Mouse (Mus musculus) adrenal gland, postnatal 25 days (tissue): ENCODE results near the gene Tspan18. TPM values are rescaled to one million over a fixed set of nuclear protein-coding genes. Genes with fewer than 3 reads are reported as not detected.

Source experiments
- DNase-seq: peaks from one replicate; pipeline ENCODE4 v3.0.0; 2021; ENCODE audit warnings: mixed read lengths
- long read RNA-seq: library from polyadenylated mRNA; stranded (forward); transcript quantifications from one replicate; pipeline ENCODE4 v2.0.0, GENCODE M21; 2021
- total RNA-seq: library from RNA; stranded (reverse); gene quantifications from 2 replicates; pipeline ENCODE4 v1.2.3, GENCODE M21; 2021

The Tspan18 gene
- total RNA-seq, result 55.1 TPM in 2 replicates
- long read RNA-seq, transcript Tspan18-202 (10 exons, 3,751 nt), result major isoform, 11 of 37 reads
- long read RNA-seq, transcript Tspan18-203 (3 exons, 674 nt), result minor isoform, 8 of 37 reads
- long read RNA-seq, partial matches to known transcripts, result 2 of 37 reads
- long read RNA-seq, other reads (novel, unspliced or antisense), result 16 of 37 reads

GRCm38 (mm10) chr2:93333817-93334731 is at the start of gene Tspan18:
Tspan18 (minus strand) TSS chr2:93334505.
- DNase-seq, result peak; percentile 89

- no peak for DNase-seq
Observed at GRCm38 (mm10) chr2:93383831-93384230, 49.5 kb upstream of the Tspan18 start.

DNA sequence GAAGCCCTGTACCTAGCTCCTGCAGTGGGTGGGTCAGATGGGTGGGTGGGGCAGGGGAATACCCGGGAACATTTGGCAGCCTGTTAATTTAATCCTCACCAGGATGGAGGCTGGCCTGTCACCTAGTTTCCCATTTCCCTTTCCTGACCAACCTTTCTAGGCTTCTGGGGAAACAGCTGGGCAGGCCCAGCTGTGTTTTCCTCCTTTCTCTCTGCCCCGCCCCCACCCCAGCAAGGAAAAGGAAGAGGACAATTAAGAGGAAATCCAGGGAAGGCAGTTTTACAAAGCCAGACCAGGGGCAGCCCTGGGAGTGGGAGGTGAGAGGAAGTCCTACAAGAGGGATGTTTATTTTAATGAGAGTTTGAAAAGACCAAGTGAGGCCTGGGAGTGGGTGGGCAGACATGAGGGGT is 46.4 kb upstream of the Tspan18 start:
- no peak for DNase-seq

GRCm38 (mm10) chr2:93377797-93378196 is 43.5 kb upstream of the Tspan18 start:
- DNase-seq, result no peak

DNA sequence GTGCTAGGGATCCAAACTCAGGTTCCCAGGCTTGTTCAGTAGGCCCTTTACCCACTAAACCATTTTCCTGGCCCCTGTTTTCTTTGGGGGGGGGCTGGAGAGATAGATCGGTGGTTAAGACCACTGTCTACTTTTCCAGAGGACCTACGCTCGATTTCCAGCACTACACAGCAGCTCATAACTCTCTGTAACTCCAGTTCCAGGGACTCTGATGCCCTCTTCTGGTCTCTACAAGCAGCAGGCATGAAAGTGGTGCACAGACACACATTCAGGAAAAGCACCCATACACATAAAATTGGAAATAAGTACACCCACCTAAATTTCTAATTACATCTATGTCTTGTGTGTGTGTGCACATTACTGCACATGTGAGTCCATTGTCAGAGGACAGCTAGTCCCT is 42.9 kb upstream of the Tspan18 start:
- no peak for DNase-seq

GRCm38 (mm10) chr2:93372872-93373271 is 38.6 kb upstream of the Tspan18 start:
- DNase-seq, result no peak

DNA sequence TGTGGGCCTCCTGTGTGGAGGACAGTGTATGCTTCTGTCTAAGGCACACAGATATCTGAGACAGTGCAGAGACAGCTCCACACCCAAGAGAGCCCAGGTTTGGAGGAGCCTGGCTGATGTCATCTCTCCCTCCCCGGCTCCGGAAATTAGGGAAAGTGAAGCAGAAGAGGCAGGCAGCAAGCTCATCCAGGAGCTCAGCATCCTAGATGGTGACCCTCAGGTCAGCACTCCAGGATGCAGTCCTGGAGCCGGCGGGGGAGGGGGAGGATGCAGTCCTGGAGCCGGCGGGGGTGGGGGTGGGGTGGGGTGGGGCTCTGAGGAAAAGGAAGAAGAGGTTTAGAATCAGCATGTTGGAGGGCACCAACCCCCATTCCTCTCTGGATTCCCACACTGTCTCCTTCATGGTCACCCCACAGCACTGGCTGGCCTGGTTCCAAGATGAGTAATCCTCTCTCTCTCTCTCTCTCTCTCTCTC is 37.8 kb upstream of the Tspan18 start:
- DNase-seq, result peak; percentile 59

- DNase-seq, result no peak
Observed at GRCm38 (mm10) chr2:93368954-93369353, 34.6 kb upstream of the Tspan18 start.

GRCm38 (mm10) chr2:93367962-93368361 is 33.7 kb upstream of the Tspan18 start:
- DNase-seq, result no peak

GRCm38 (mm10) chr2:93365411-93365810 is 31.1 kb upstream of the Tspan18 start:
- DNase-seq, result no peak

DNA sequence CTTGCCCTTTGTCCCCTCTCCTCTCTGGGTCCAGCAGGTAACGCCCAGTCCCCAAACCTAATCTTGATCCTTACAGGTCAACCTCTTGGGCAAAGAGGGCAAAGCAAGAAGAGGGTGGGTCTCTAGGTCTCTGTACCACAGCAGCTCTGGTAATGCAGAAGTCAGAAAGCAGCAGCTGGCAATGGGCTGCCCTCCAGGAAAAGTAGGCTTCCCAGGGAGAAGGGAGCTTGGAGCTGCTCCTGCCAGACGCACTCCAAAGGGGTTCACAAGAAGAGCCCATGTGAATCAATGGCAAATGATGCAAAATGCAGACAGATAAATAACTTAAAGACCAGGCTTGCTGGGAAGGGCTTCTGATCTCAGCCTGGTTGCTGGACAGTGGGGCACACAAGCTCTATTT is 30.6 kb upstream of the Tspan18 start:
- DNase-seq, result no peak

GRCm38 (mm10) chr2:93361454-93361853 is 27.1 kb upstream of the Tspan18 start:
- DNase-seq, result no peak

GRCm38 (mm10) chr2:93360310-93360709 is 26.0 kb upstream of the Tspan18 start:
- DNase-seq, result no peak

- DNase-seq, result no peak
Observed at GRCm38 (mm10) chr2:93357391-93357790, 23.1 kb upstream of the Tspan18 start.

DNA sequence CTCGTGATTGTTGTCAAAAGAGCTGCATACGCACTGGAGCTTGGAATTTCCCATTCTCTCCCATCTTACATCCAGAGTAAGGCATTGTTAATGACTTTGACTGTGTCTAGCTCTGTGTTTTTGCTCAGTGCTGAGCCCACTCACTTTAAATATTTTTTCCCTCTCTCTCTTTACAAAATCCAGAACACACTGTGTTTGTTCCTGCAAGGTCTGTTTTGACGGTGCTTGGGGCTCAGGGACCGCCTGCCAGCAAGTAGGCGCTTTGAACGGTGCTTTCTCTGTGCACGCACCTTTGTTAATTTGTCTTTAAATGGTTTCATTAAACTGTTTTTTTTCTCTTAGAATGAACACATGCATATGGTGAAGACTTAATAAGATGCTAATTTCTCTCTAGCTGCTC is 21.5 kb upstream of the Tspan18 start:
- DNase-seq, result no peak

DNA sequence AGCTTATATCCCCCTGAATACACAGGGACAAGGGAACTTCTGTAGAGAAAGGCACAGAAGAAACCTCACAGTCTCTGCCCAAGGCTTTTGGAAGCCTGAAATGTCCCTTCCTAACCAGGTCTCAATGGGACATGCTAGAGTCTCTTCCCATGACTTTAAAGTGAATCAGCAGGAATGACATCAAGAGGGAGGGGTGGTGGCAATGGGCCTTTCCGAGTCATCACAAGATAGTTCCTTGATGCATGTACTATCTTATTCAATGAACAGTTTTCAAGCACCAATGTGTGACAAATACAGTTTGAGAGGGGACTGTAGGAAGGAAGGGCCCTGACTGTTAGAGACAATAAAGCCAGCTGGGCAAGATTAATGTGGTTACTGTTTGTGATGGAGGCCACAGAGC is 20.3 kb upstream of the Tspan18 start:
- no peak for DNase-seq

DNA sequence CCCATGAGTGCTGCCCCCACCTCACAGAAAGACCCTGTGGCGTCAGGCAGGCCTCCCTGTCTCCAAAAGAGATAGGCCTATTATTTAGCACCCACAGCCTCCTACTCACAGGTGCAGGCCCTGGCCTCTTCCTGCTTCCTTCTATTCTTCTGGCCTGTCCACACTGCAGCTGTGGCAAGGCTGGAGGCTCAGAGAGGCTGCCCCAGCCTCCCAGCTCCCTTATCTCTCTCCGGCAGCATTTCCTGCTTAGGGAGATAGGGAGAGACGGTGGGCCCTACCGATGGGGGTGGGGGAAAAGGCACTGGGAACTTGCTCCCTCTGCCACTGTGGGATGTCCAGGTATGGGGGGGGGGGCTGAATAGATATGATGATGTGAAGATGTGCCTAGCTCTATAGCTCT is 19.4 kb upstream of the Tspan18 start:
- no peak for DNase-seq

DNA sequence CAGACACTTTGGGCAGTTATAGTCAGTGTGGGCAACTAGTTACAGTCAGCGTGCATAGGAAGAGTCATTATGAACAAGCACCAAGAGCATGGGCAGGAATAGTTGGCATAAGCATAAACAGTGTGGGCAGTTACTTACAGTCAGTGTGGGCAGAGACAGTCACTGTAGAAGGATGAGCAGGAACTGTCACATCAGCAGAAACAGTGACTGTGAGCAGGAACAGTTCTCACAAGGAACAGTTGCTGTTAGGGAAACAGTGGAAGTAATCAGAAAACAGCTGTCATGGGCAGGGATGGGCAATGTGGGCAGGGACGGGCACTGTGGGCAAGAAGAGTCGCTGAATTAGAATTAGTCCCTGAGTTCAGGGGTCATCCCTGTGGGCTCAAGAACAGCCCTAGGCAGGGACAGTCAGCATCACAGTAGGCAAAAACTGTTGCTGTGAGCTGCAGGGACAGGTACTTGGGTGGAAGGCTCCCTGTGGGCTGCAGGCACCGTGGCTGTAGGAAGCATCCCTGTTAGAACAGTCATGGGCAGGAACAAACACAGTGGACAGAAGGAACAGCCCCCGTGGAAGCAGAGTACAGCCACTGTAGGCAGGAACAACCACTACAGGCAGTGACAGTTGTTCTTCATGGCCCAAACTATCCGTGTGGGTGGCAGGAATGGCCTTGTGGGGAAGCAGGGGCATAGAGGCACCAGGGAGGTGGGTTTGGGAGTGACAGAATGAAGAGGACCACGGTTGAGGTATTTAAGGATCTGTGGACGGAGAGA is 18.8 kb upstream of the Tspan18 start:
- DNase-seq, result no peak

- DNase-seq, result no peak
Observed at GRCm38 (mm10) chr2:93351352-93351751, 17.0 kb upstream of the Tspan18 start.

DNA sequence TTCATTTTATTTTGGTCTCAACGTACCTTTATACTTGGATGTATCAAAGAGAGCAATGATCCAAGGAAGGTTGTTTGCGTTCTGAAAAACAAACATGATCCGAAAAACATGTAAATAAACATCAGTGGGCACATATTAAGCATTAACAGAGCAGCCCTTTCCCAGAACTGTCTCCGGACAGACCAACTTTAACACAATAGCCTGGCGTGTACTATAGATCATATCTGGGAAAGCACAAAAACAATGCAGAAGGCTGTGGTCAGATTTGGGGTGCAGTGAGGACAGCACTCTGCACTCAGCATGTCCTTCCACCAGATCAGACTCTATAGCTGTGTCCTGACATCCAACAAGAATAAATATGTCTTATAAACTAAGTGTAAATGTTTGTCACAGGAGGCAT is 12.7 kb upstream of the Tspan18 start:
- no peak for DNase-seq

- no peak for DNase-seq
Observed at GRCm38 (mm10) chr2:93346609-93347008, 12.3 kb upstream of the Tspan18 start.

- DNase-seq, result no peak
Observed at GRCm38 (mm10) chr2:93345663-93346268, 11.5 kb upstream of the Tspan18 start.
